In the genomic region with DNA sequence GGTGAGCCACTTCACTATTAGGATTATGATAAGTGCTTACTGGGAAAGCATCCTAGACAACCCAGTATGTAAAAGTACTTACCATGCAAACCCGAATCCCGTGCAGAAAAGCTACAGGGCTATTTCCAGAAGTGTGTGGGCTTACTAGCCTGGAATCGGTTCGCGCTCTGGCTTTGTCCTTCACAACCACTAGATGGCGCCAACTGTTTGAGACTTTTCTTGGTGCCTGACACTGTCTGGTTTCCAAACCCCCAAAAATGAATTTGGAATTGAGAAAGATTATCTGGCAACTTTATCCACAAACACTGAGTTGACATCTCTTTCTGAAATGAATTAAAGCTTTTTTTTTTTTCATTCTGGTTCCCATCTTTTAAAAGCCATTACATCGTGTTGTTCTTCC, we compare ENCODE assay signal across 9 mouse cellular contexts.
DNase-seq lines count a peak whose midpoint lies in the region; TF ChIP-seq lines count a peak whose summit lies in the region.
"Had no signal": no experiment of that assay in that cellular context is flagged by ENCODE, and none has a peak within 500 bp of the region (broad histone marks: within the 10 kb centered on the region; RNA-seq: fewer than 3 reads in every experiment).

No protein-coding gene starts in this region.

- DNase-seq in 3T3-L1 (ENCODE audit: low read depth, low spot score) (peak; percentile 90), MEL (ENCODE audit: low read depth, low spot score) (peak; percentile 58)
- peak; percentile 55 to 72 for DNase-seq in cerebellum, adult 18-20 months
- DNase-seq in frontal cortex, adult 2 months (ENCODE audit: extremely low spot score in 1 of 2, low spot score in 1 of 2), result peak; percentile 50 to 89
- DNase-seq in kidney, postnatal 14 days, result peak; percentile 63
- peak; percentile 49 for DNase-seq in lung, adult 2 months
- peak; percentile 91 for DNase-seq in retina, embryonic 14.5 days (ENCODE audit: low spot score)
- DNase-seq in T-cell, adult 2 months (ENCODE audit: low spot score), result no peak

- no peaks in the 10 kb centered on the region for H3K4me1 ChIP-seq in MEL (ENCODE audit: control insufficient read depth in 1 of 2, insufficient read depth in 2 of 2, low read length in 2 of 2)
- H3K4me1 ChIP-seq in lung, adult 2 months (ENCODE audit: control insufficient read depth, insufficient read depth, low read length), result no peaks in the 10 kb centered on the region
- H3K4me1 ChIP-seq: limb, embryonic 12.5 days had no signal

- H3K9me3 ChIP-seq in MEL (replicated peaks; ENCODE audit: insufficient read depth, low read length), result no peaks in the 10 kb centered on the region
- H3K9me3 ChIP-seq: limb, embryonic 12.5 days had no signal

- TF ChIP-seq CTCF in MEL (IDR thresholded peaks at IDR 0.05 in 2 of 3, conservative IDR thresholded peaks at IDR 0.05 in 1 of 3; ENCODE audit: control insufficient read depth in 1 of 3, insufficient read depth in 1 of 3, low read depth in 2 of 3, low read length in 3 of 3, poor library complexity in 1 of 3, severe bottlenecking in 1 of 3), result peak; percentile 64 to 77 (median 73)
- TF ChIP-seq CTCF in lung, adult 2 months (IDR thresholded peaks at IDR 0.05; ENCODE audit: insufficient read depth, low read length), result peak; percentile 83

- no peaks in the 10 kb centered on the region; a peak in 1 of 4 replicates for H3K36me3 ChIP-seq in MEL (ENCODE audit: control insufficient read depth in 1 of 2, insufficient read depth in 2 of 2, low read length in 2 of 2)
- H3K36me3 ChIP-seq: limb, embryonic 12.5 days had no signal

- TF ChIP-seq EP300 in MEL (IDR thresholded peaks at IDR 0.05; ENCODE audit: low read depth in 1 of 2, low read length in 2 of 2), result no peak

- no peaks in the 10 kb centered on the region for H3K27me3 ChIP-seq in MEL (ENCODE audit: control insufficient read depth in 1 of 2, insufficient read depth in 2 of 2, low read length in 2 of 2)

- WGBS in lung, adult 2 months, result 3% methylated on average over 7 of the region's 7 CpGs

- H3K4me3 ChIP-seq in MEL (ENCODE audit: control insufficient read depth in 1 of 2, insufficient read depth in 1 of 2, low read depth in 2 of 2, low read length in 2 of 2), result 0 out of 4 replicates have a peak overlapping the region, but pooled peaks of 1 of the 2 experiments have one; percentile 16
- no peak overlapping the region for H3K4me3 ChIP-seq in lung, adult 2 months (replicated peaks; ENCODE audit: extremely low read depth, low read depth, low read length)
- H3K4me3 ChIP-seq: limb, embryonic 12.5 days had no signal

- peak; percentile 74 for TF ChIP-seq RAD21 in MEL (IDR thresholded peaks at IDR 0.05; ENCODE audit: low read depth, low read length)

- H3K79me2 ChIP-seq in MEL (ENCODE audit: control insufficient read depth, insufficient read depth, low read length, poor library complexity), result no peaks in the 10 kb centered on the region

- TF ChIP-seq POLR2A in MEL (IDR thresholded peaks at IDR 0.05; ENCODE audit: control insufficient read depth in 1 of 2, insufficient read depth in 1 of 2, low read depth in 1 of 2, low read length in 2 of 2, poor library complexity in 1 of 2), result no peak
- no peak for TF ChIP-seq POLR2A in lung, adult 2 months (IDR thresholded peaks at IDR 0.05; ENCODE audit: borderline replicate concordance, extremely low read depth, low read depth, low read length)

- no peak overlapping the region for H3K27ac ChIP-seq in MEL (ENCODE audit: control insufficient read depth, low read depth, low read length)
- H3K27ac ChIP-seq: limb, embryonic 12.5 days had no signal

- no peak overlapping the region for H3K9ac ChIP-seq in MEL (ENCODE audit: control insufficient read depth, low read depth, low read length, poor library complexity, severe bottlenecking)
- H3K9ac ChIP-seq: limb, embryonic 12.5 days had no signal

TF ChIP-seq in MEL, 35 proteins besides CTCF, POLR2A, EP300 and RAD21:
- TF ChIP-seq SMC3 (IDR thresholded peaks at IDR 0.05; ENCODE audit: low read depth, low read length) (peak; percentile 68), E2F4 (IDR thresholded peaks at IDR 0.05; ENCODE audit: borderline replicate concordance, low read depth, low read length) (no peak), ZC3H11A (IDR thresholded peaks at IDR 0.05; ENCODE audit: low read depth, low read length) (peak; percentile 45)
